Mouse (Mus musculus) CH12.LX (cell line): Measurements from ENCODE around the gene Cacnb4. TPM values are rescaled to one million over a fixed set of nuclear protein-coding genes. Genes with fewer than 3 reads are reported as not detected.

ENCODE experiments used
- DNase-seq: peaks from one replicate; pipeline ENCODE4 v3.0.0-alpha.2; 2013; ENCODE audit errors: extremely low read depth
- H3K27ac ChIP-seq: 2 replicates; pipeline ENCODE4 v1.5.1; 2012; ENCODE audit warnings: low read depth, mild to moderate bottlenecking, control low read depth, moderate library complexity; ENCODE audit not compliant: insufficient read depth
- H3K27me3 ChIP-seq: replicated peaks from 2 replicates; pipeline ENCODE3; 2012; ENCODE audit warnings: inconsistent platforms
- H3K36me3 ChIP-seq, 2 experiments: replicated peaks in 1 of 2; 2 replicates each; pipeline versions ENCODE3 to v1.6.1; 2012; ENCODE audit warnings: inconsistent platforms in 1 of 2, low read length in 1 of 2, mild to moderate bottlenecking in 1 of 2, mixed read lengths in 1 of 2, moderate library complexity in 1 of 2; ENCODE audit not compliant: control insufficient read depth in 1 of 2, insufficient read depth in 1 of 2
- H3K4me1 ChIP-seq, 2 experiments: 2 replicates each; pipeline ENCODE4 v1.6.1; 2012; ENCODE audit warnings: inconsistent platforms in 1 of 2, moderate library complexity in 1 of 2; ENCODE audit not compliant: insufficient read depth in 2 of 2, control insufficient read depth in 1 of 2
- H3K4me2 ChIP-seq: 2 replicates; pipeline ENCODE4 v1.6.1; 2012; ENCODE audit warnings: low read depth, mild to moderate bottlenecking, control low read depth; ENCODE audit not compliant: poor library complexity, insufficient read depth, severe bottlenecking
- H3K4me3 ChIP-seq, 3 experiments: fragments of 150-350 bp in 1 of 3; sonication (generic) in 1 of 3; replicated peaks in 1 of 3; 2 replicates each; pipeline versions ENCODE3 to v1.5.1; 2011 to 2012; ENCODE audit warnings: low read depth in 2 of 3, low read length in 2 of 3, mild to moderate bottlenecking in 2 of 3, moderate library complexity in 2 of 3, control low read depth in 1 of 3, improper control_type of control experiment in 1 of 3, inconsistent platforms in 1 of 3, mixed read lengths in 1 of 3; ENCODE audit not compliant: poor library complexity in 1 of 3
- H3K79me2 ChIP-seq: replicated peaks from 2 replicates; pipeline ENCODE4 v1.6.1; 2012; ENCODE audit warnings: mild to moderate bottlenecking, moderate library complexity; ENCODE audit not compliant: control insufficient read depth, poor library complexity, insufficient read depth, severe bottlenecking; ENCODE audit errors: extremely low read depth
- H3K9ac ChIP-seq: 2 replicates; pipeline ENCODE4 v1.6.1; 2012; ENCODE audit warnings: low read depth, mild to moderate bottlenecking, control low read depth, moderate library complexity; ENCODE audit not compliant: insufficient read depth
- H3K9me3 ChIP-seq: replicated peaks from 2 replicates; pipeline ENCODE3; 2012; ENCODE audit warnings: low read length, inconsistent platforms, mixed read lengths
- CHD1 ChIP-seq: IDR thresholded peaks from 2 replicates; pipeline ENCODE4 v1.6.1; 2012; ENCODE audit warnings: low read depth, low read length, improper control_type of control experiment, inconsistent platforms
- CHD2 ChIP-seq: IDR thresholded peaks from 2 replicates; pipeline ENCODE4 v1.6.1; 2011; ENCODE audit warnings: low read length, improper control_type of control experiment
- ELF1 ChIP-seq: IDR thresholded peaks from 2 replicates; pipeline ENCODE4 v1.6.1; 2014; ENCODE audit warnings: low read depth, mild to moderate bottlenecking, inconsistent platforms, low read length, improper control_type of control experiment
- EP300 ChIP-seq: IDR thresholded peaks from 2 replicates; pipeline ENCODE4 v1.6.1; 2011; ENCODE audit warnings: low read length, improper control_type of control experiment
- ETS1 ChIP-seq: conservative IDR thresholded peaks from 2 replicates; pipeline ENCODE4 v1.6.1; 2012; ENCODE audit warnings: low read depth, mild to moderate bottlenecking, inconsistent platforms, low read length, improper control_type of control experiment, moderate library complexity
- GABPA ChIP-seq: IDR thresholded peaks from 2 replicates; pipeline ENCODE4 v1.6.1; 2012; ENCODE audit warnings: low read depth, low read length, improper control_type of control experiment, inconsistent platforms; ENCODE audit not compliant: insufficient replicate concordance
- JUN ChIP-seq: IDR thresholded peaks from 2 replicates; pipeline ENCODE4 v1.6.1; 2011; ENCODE audit warnings: low read depth, mild to moderate bottlenecking, low read length, improper control_type of control experiment, moderate library complexity; ENCODE audit not compliant: insufficient read depth
- JUND ChIP-seq: conservative IDR thresholded peaks from 2 replicates; pipeline ENCODE4 v1.6.1; 2011; ENCODE audit warnings: low read depth, low read length, improper control_type of control experiment
- KAT2A ChIP-seq: IDR thresholded peaks from 2 replicates; pipeline ENCODE4 v1.6.1; 2012; ENCODE audit warnings: low read length, improper control_type of control experiment, inconsistent platforms; ENCODE audit not compliant: insufficient replicate concordance
- MAFK ChIP-seq: IDR thresholded peaks from 2 replicates; pipeline ENCODE4 v1.6.1; 2011; ENCODE audit warnings: low read length, improper control_type of control experiment; ENCODE audit not compliant: insufficient replicate concordance
- MAZ ChIP-seq: IDR thresholded peaks from 2 replicates; pipeline ENCODE4 v1.6.1; 2012; ENCODE audit warnings: low read depth, mild to moderate bottlenecking, inconsistent platforms, low read length, improper control_type of control experiment, moderate library complexity
- MXI1 ChIP-seq: IDR thresholded peaks from 2 replicates; pipeline ENCODE4 v1.6.1; 2011; ENCODE audit warnings: mild to moderate bottlenecking, low read depth, low read length, improper control_type of control experiment
- MYC ChIP-seq: IDR thresholded peaks from 2 replicates; pipeline ENCODE4 v1.6.1; 2011; ENCODE audit warnings: low read depth, mild to moderate bottlenecking, improper control_type of control experiment, low read length
- NELFE ChIP-seq: IDR thresholded peaks from 2 replicates; pipeline ENCODE4 v1.6.1; 2011; ENCODE audit warnings: low read depth, low read length, improper control_type of control experiment
- PAX5 ChIP-seq: IDR thresholded peaks from 2 replicates; pipeline ENCODE4 v1.6.1; 2012; ENCODE audit warnings: low read length, inconsistent platforms, mixed read lengths
- RAD21 ChIP-seq: IDR thresholded peaks from 2 replicates; pipeline ENCODE4 v1.6.1; 2011; ENCODE audit warnings: low read depth, mild to moderate bottlenecking, low read length, improper control_type of control experiment, moderate library complexity
- RCOR1 ChIP-seq: conservative IDR thresholded peaks from 2 replicates; pipeline ENCODE4 v1.6.1; 2012; ENCODE audit warnings: low read depth, mild to moderate bottlenecking, inconsistent platforms, low read length, improper control_type of control experiment
- SMC3 ChIP-seq: IDR thresholded peaks from 2 replicates; pipeline ENCODE4 v1.6.1; 2011; ENCODE audit warnings: low read depth, low read length, improper control_type of control experiment
- TBP ChIP-seq: conservative IDR thresholded peaks from 2 replicates; pipeline ENCODE4 v1.6.1; 2011; ENCODE audit warnings: low read depth, low read length, improper control_type of control experiment
- TCF12 ChIP-seq: IDR thresholded peaks from 2 replicates; pipeline ENCODE4 v1.6.1; 2014; ENCODE audit warnings: low read depth, mild to moderate bottlenecking, inconsistent platforms, low read length, improper control_type of control experiment
- UBTF ChIP-seq: IDR thresholded peaks from 2 replicates; pipeline ENCODE4 v1.6.1; 2012; ENCODE audit warnings: low read depth, mild to moderate bottlenecking, inconsistent platforms, low read length, improper control_type of control experiment, moderate library complexity
- USF1 ChIP-seq: IDR thresholded peaks from 2 replicates; pipeline ENCODE4 v1.6.1; 2014; ENCODE audit warnings: low read depth, mild to moderate bottlenecking, inconsistent platforms, low read length, improper control_type of control experiment
- ZKSCAN1 ChIP-seq: IDR thresholded peaks from 2 replicates; pipeline ENCODE4 v1.6.1; 2012; ENCODE audit warnings: low read depth, inconsistent platforms, low read length, improper control_type of control experiment, borderline replicate concordance
- ZNF384 ChIP-seq: IDR thresholded peaks from 2 replicates; pipeline ENCODE4 v1.6.1; 2012; ENCODE audit warnings: low read depth, low read length, improper control_type of control experiment, inconsistent platforms
- dilution Hi-C: fragments of 300-500 bp; cut with MboI; formaldehyde crosslinking; loops from 2 replicates; pipeline ENCODE4 v1.14.3; 2020; ENCODE audit warnings: low sequenced_read_pairs; ENCODE audit not compliant: extremely low pct_unique_long_range_greater_than_20kb, extremely low pct_ligation_motif_present
- in situ Hi-C: fragments of 300-500 bp; cut with MboI; formaldehyde crosslinking; loops from 3 replicates; pipeline ENCODE4 v1.14.3; 2019; ENCODE audit warnings: low sequenced_read_pairs, low pct_ligation_motif_present, low pct_unique_long_range_greater_than_20kb, mixed read lengths
- polyA plus RNA-seq: library from polyadenylated mRNA; unstranded; fragments of >175 nt; gene quantifications from 2 replicates; pipeline ENCODE4 v1.2.1, GENCODE M21; 2012; ENCODE audit warnings: low read depth; ENCODE audit not compliant: insufficient read length
- total RNA-seq, 2 experiments: library from RNA; depleted of rRNA; stranded (reverse); fragments of 300-350 nt in 1 of 2; fragments of >200 nt in 1 of 2; gene quantifications; 2 replicates each; pipeline ENCODE4 v1.2.3; 2012 to 2014

Gene Cacnb4
- total and polyA plus RNA-seq, 3 experiments = 0.77 to 3.4 (median 1.5) TPM

DNA sequence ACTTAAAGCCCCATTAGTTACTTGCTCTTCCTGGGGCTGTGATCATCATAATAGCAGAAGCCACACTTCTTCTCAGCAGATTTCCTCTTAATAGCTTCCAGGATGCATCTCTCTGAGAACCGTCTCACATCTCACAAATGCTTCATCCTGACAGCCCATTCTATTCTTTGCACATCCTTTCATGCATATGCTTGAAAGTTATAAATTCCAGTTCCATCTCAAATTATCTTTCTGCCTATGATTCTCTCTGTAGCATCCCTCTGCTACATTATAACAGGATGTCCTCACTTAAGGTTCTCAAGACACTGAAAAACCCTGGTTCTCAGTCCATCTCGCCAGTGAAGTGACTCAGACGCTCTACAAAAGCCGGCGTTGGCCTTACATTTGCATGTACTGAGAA, 19.9 kb downstream of the Cacnb4 start:
- dilution Hi-C loops (no loop called here), in situ Hi-C loops (no loop called here)
- DNase-seq = no peak
- TF ChIP-seq ZKSCAN1 (no peak), MYC (no peak), MAZ (no peak), TCF12 (no peak), TBP (no peak), CHD1 (no peak), KAT2A (no peak)
- H3K27ac ChIP-seq = no peak overlapping the region
- no peak overlapping the region for H3K4me3 ChIP-seq
- peaks cover 0 to 6% of the 10 kb centered on the region in 2 experiments for H3K36me3 ChIP-seq
- peaks cover 2% of the 10 kb centered on the region for H3K27me3 ChIP-seq
- no peak overlapping the region for H3K9ac ChIP-seq
- no peaks in the 10 kb centered on the region for H3K9me3 ChIP-seq
- H3K79me2 ChIP-seq = no peaks in the 10 kb centered on the region
- H3K4me2 ChIP-seq = peak overlapping the region; percentile 51
- peaks cover 0 to 25% of the 10 kb centered on the region in 2 experiments; a peak in 2 of 4 replicates for H3K4me1 ChIP-seq

DNA sequence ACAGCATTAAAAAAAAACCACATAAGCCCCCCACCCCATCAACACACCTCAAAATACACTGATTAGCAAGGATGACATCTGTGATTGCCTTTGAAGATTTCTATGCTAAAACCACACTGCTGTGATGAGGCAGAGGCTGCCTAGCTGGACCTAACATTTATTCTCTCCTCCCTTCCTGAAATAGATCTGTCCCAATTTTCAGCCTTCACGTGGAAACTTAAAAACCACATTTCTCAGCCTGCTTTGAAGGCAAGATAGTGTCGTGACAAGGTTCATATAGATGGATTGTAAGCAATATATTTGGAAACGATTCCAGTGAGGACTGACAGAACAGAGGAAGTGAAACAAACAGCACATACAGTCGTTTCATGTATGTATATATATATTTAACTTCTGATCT, 22.1 kb downstream of the Cacnb4 start:
- in situ Hi-C loops = no loop called here
- H3K27me3 ChIP-seq = no peaks in the 10 kb centered on the region
- no peak for DNase-seq
- H3K9me3 ChIP-seq = no peaks in the 10 kb centered on the region
- H3K79me2 ChIP-seq = no peaks in the 10 kb centered on the region
- H3K27ac ChIP-seq = no peak overlapping the region
- H3K36me3 ChIP-seq = no peaks in the 10 kb centered on the region
- H3K4me2 ChIP-seq = no peak overlapping the region
- peaks cover 0 to 25% of the 10 kb centered on the region in 2 experiments; a peak in 2 of 4 replicates for H3K4me1 ChIP-seq
- no peak overlapping the region for H3K9ac ChIP-seq
- dilution Hi-C loops = no loop called here
- TF ChIP-seq TBP = no peak
- H3K4me3 ChIP-seq = no peak overlapping the region

DNA sequence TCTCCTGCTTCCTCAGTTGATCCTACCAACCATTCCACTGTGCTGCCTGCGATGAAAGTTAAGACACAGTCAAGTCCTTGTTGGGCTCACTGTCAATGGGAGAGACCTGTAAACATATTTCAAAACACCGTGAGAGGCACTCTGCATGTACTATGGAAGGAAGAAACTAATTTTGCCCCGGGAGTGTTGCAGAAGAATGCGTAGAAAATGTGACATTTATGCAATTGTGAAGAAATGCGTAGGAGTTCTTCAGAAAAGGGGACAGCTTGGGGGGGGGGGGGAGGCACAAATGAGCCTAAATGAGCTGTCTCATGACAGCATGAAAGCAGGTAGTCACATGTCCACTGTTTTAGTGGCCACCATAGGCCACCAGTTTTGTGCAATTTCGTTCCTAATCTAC, 25.1 kb downstream of the Cacnb4 start:
- Histone ChIP-seq H3K4me2 (no peak overlapping the region), H3K4me1 (peaks cover 10 to 47% of the 10 kb centered on the region in 2 experiments), H3K4me3 (no peak overlapping the region), H3K27ac (no peak overlapping the region), H3K79me2 (no peaks in the 10 kb centered on the region), H3K27me3 (no peaks in the 10 kb centered on the region), H3K36me3 (no peaks in the 10 kb centered on the region), H3K9ac (no peak overlapping the region), H3K9me3 (no peaks in the 10 kb centered on the region)
- DNase-seq = no peak
- TF ChIP-seq UBTF = no peak
- no peak for TF ChIP-seq NELFE
- TF ChIP-seq GABPA = no peak
- TF ChIP-seq CHD1 = no peak
- no peak for TF ChIP-seq SMC3
- no peak for TF ChIP-seq JUND
- TF ChIP-seq RAD21 = no peak
- TF ChIP-seq MYC = no peak
- no peak for TF ChIP-seq ETS1
- TF ChIP-seq JUN = no peak
- TF ChIP-seq RCOR1 = no peak
- TF ChIP-seq ELF1 = no peak
- TF ChIP-seq PAX5 = no peak
- no peak for TF ChIP-seq MXI1
- no peak for TF ChIP-seq MAFK
- no peak for TF ChIP-seq USF1
- no peak for TF ChIP-seq CHD2
- TF ChIP-seq KAT2A = no peak
- TF ChIP-seq EP300 = no peak
- no peak for TF ChIP-seq ZNF384
- in situ Hi-C loops = no loop called here
- dilution Hi-C loops = no loop called here
